Mouse (Mus musculus): ENCODE data around the gene Hoxc8. TPM values are rescaled to one million over a fixed set of nuclear protein-coding genes. Genes with fewer than 3 reads are reported as not detected.
A peak's percentile ranks its signal among the peaks of the same experiment; 100 is the strongest.

The Hoxc8 gene
- total and polyA plus RNA-seq, 3 experiments, result 0.31 to 1.7 TPM; not detected in 1

DNA sequence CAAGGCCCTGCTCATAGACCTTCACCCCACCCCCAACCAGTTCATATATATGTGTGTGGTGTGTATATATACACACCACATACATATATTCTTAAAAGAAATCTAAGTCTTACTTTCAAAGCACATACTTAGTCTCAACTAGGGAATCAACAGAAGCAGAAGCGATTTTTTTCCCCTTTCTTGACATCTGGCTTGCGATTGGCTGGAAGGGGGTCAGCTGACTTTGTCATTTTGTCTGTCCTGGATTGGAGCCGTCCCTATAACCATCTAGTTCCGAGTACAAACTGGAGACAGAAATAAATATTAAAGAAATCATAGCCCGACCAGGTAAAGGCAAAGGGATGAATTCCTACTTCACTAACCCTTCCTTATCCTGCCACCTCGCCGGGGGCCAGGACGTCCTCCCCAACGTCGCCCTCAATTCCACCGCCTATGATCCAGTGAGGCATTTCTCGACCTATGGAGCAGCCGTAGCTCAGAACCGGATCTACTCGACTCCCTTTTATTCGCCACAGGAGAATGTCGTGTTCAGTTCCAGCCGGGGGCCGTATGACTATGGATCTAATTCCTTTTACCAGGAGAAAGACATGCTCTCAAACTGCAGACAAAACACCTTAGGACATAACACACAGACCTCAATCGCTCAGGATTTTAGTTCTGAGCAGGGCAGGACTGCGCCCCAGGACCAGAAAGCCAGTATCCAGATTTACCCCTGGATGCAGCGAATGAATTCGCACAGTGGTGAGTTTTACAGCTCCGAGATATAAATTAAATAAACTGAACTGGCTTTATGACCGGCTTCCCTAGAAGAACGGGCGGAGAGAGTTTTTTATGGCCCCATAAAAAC lies 19.1 kb downstream of the Hoxc8 start:
- peak; percentile 40 for DNase-seq (ENCODE audit: low read depth, low spot score)
- Histone ChIP-seq H3K4me3 (ENCODE audit: control insufficient read depth in 1 of 2, insufficient read depth in 1 of 2, low read depth in 2 of 2, low read length in 2 of 2) (no peak overlapping the region), H3K27ac (ENCODE audit: control insufficient read depth, low read depth, low read length) (no peak overlapping the region), H3K9ac (ENCODE audit: control insufficient read depth, low read depth, low read length, poor library complexity, severe bottlenecking) (no peak overlapping the region), H3K9me3 (replicated peaks; ENCODE audit: insufficient read depth, low read length) (no peaks in the 10 kb centered on the region), H3K4me1 (ENCODE audit: control insufficient read depth in 1 of 2, insufficient read depth in 2 of 2, low read length in 2 of 2) (peaks cover 9 to 18% of the 10 kb centered on the region in 2 experiments; a peak in 3 of 4 replicates), H3K27me3 (ENCODE audit: control insufficient read depth in 1 of 2, insufficient read depth in 2 of 2, low read length in 2 of 2) (no peaks in the 10 kb centered on the region), H3K36me3 (ENCODE audit: control insufficient read depth in 1 of 2, insufficient read depth in 2 of 2, low read length in 2 of 2) (peaks cover 0 to 14% of the 10 kb centered on the region in 2 experiments; a peak in 2 of 4 replicates), H3K79me2 (ENCODE audit: control insufficient read depth, insufficient read depth, low read length, poor library complexity) (peaks cover 10% of the 10 kb centered on the region)
- peak; percentile 41; the same call in 1 of the 2 replicates for TF ChIP-seq ZNF384 (IDR thresholded peaks at IDR 0.05; ENCODE audit: low read depth, low read length)
- TF ChIP-seq MEF2A (IDR thresholded peaks at IDR 0.05; ENCODE audit: extremely low read depth, insufficient replicate concordance, low read depth, low read length, poor library complexity, severe bottlenecking), result no peak
- no peak for TF ChIP-seq MAZ (IDR thresholded peaks at IDR 0.05; ENCODE audit: low read depth, low read length)
- TF ChIP-seq ZKSCAN1 (IDR thresholded peaks at IDR 0.05; ENCODE audit: low read depth, low read length), result no peak
- no peak for TF ChIP-seq ZMIZ1 (IDR thresholded peaks at IDR 0.05; ENCODE audit: low read depth, low read length)
- TF ChIP-seq MXI1 (IDR thresholded peaks at IDR 0.05; ENCODE audit: low read depth, low read length), result no peak
- TF ChIP-seq SIN3A (IDR thresholded peaks at IDR 0.05; ENCODE audit: low read length), result no peak
- no peak for TF ChIP-seq MAFK (IDR thresholded peaks at IDR 0.05; ENCODE audit: borderline replicate concordance, low read depth, low read length)
- TF ChIP-seq BHLHE40 (IDR thresholded peaks at IDR 0.05; ENCODE audit: borderline replicate concordance, low read depth, low read length), result no peak
- TF ChIP-seq RAD21 (IDR thresholded peaks at IDR 0.05; ENCODE audit: low read depth, low read length), result no peak
- TF ChIP-seq USF2 (IDR thresholded peaks at IDR 0.05; ENCODE audit: borderline replicate concordance in 1 of 2, insufficient read depth in 1 of 2, low read depth in 1 of 2, low read length in 2 of 2), result peak in 1 of 2 experiments; percentile 52; a peak in 1 of 4 replicates
- peak; percentile 88 for TF ChIP-seq USF1 (IDR thresholded peaks at IDR 0.05; ENCODE audit: low read depth, low read length)
- no peak for TF ChIP-seq UBTF (IDR thresholded peaks at IDR 0.05; ENCODE audit: borderline replicate concordance, insufficient read depth, low read depth, low read length)

DNA sequence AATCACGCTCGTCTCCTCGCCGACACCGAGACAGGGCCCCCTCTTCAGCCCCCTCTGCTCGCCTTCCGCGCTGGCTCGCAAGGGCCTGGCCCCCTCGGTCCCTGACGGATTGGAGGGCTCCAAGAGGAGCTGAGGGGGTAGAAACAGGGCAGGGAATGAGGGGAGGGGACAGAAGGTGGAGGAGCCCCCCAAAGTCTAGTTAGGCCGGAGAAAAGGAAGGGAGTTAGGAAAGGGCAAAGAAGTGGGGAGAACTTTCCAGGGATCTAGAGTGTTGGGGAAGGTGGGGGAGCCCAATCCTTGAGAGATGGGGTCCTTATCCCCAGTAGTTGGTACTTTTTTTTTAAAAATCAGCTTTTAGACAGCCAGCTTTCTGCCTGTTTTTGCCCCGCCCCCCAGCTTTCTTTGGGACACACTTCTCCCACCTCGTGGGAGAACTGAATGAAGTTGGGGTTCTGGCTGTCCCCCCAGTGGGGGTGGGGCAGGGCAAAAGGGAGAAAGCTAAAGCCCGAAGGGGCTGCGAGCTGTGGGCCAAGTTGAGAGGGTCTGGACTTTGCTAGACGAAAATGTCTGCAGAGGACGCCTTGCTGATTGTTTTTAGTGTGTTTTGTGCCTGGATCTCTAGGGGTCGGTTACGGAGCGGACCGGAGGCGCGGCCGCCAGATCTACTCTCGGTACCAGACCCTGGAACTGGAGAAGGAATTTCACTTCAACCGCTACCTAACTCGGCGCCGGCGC lies 19.9 kb downstream of the Hoxc8 start:
- Histone ChIP-seq H3K27ac (ENCODE audit: control insufficient read depth, low read depth, low read length) (peak overlapping the region; percentile 59), H3K9ac (ENCODE audit: control insufficient read depth, low read depth, low read length, poor library complexity, severe bottlenecking) (peak overlapping the region; percentile 91), H3K36me3 (ENCODE audit: control insufficient read depth in 1 of 2, insufficient read depth in 2 of 2, low read length in 2 of 2) (peaks cover 0 to 14% of the 10 kb centered on the region in 2 experiments; a peak in 2 of 4 replicates), H3K79me2 (ENCODE audit: control insufficient read depth, insufficient read depth, low read length, poor library complexity) (peaks cover 10% of the 10 kb centered on the region), H3K4me1 (ENCODE audit: control insufficient read depth in 1 of 2, insufficient read depth in 2 of 2, low read length in 2 of 2) (peaks cover 9 to 18% of the 10 kb centered on the region in 2 experiments; a peak in 3 of 4 replicates), H3K4me3 (ENCODE audit: control insufficient read depth in 1 of 2, insufficient read depth in 1 of 2, low read depth in 2 of 2, low read length in 2 of 2) (peak overlapping the region; percentile 50 to 62), H3K27me3 (ENCODE audit: control insufficient read depth in 1 of 2, insufficient read depth in 2 of 2, low read length in 2 of 2) (no peaks in the 10 kb centered on the region), H3K9me3 (replicated peaks; ENCODE audit: insufficient read depth, low read length) (no peaks in the 10 kb centered on the region)
- TF ChIP-seq NRF1 (IDR thresholded peaks at IDR 0.05; ENCODE audit: insufficient read depth, low read depth, low read length, poor library complexity, severe bottlenecking), result no peak
- TF ChIP-seq KAT2A (conservative IDR thresholded peaks at IDR 0.05; ENCODE audit: low read depth, low read length), result no peak
- no peak for TF ChIP-seq HCFC1 (IDR thresholded peaks at IDR 0.05; ENCODE audit: low read depth, low read length)
- TF ChIP-seq POLR2AphosphoS5 (IDR thresholded peaks at IDR 0.05; ENCODE audit: borderline replicate concordance, low read depth, low read length), result no peak
- TF ChIP-seq TBP (IDR thresholded peaks at IDR 0.05; ENCODE audit: low read depth, low read length), result no peak
- TF ChIP-seq ZMIZ1 (IDR thresholded peaks at IDR 0.05; ENCODE audit: low read depth, low read length), result no peak
- TF ChIP-seq CTCF (IDR thresholded peaks at IDR 0.05 in 2 of 3, conservative IDR thresholded peaks at IDR 0.05 in 1 of 3; ENCODE audit: control insufficient read depth in 1 of 3, insufficient read depth in 1 of 3, low read depth in 2 of 3, low read length in 3 of 3, poor library complexity in 1 of 3, severe bottlenecking in 1 of 3), result no peak
- no peak for DNase-seq (ENCODE audit: low read depth, low spot score)
